Mouse (Mus musculus): Measurements from ENCODE around the gene Brk1. TPM values are rescaled to one million over a fixed set of nuclear protein-coding genes. Genes with fewer than 3 reads are reported as not detected.
A peak's percentile ranks its signal among the peaks of the same experiment; 100 is the strongest.

Brk1 gene
- polyA plus RNA-seq, 1 experiment from 2014 or later: 245 TPM

DNA sequence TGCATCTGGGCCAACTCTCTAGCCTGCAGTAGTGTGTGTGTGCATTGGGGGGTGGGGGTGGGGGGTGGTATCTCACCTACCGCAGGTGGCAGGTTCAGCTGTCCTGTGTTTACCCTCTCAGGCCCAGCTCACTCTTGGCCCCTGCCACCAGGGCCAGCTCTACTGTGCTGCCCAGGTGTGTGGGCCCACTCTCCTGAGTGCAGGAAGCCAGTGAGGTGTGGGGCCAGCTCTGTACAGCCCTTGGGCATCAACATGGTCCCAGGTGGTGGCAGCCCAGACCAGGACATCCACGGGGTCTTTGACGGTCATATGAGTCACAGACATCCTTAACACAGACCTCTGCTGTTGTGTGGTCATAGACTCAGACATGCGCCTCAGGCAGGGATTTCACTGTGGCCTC lies 28.3 kb downstream of the Brk1 start:
- ATAC-seq (ENCODE audit: insufficient number of reproducible peaks, insufficient read depth, low FRiP score, low read depth): 0 out of 2 replicates have a peak, but pooled peaks have one; percentile 21
- H3K4me1 ChIP-seq (ENCODE audit: control insufficient read depth, insufficient read depth, low read length): no peaks in the 10 kb centered on the region
- no peak overlapping the region for H3K9ac ChIP-seq (replicated peaks; ENCODE audit: low read depth, low read length)
- H3K9me3 ChIP-seq (ENCODE audit: control insufficient read depth, low read depth, low read length): no peaks in the 10 kb centered on the region
- H3K36me3 ChIP-seq (ENCODE audit: control insufficient read depth, insufficient read depth, low read length): peaks cover 43% of the 10 kb centered on the region
- no peak overlapping the region for H3K4me2 ChIP-seq (replicated peaks; ENCODE audit: low read depth, low read length)
- no peaks in the 10 kb centered on the region for H3K27me3 ChIP-seq (ENCODE audit: control insufficient read depth, insufficient read depth, low read length)
- no peak overlapping the region for H3K27ac ChIP-seq (ENCODE audit: low read length)
- 86% methylated on average over 4 of the region's 4 CpGs for WGBS
- no peak overlapping the region for H3K4me3 ChIP-seq (ENCODE audit: low read depth, low read length)

DNA sequence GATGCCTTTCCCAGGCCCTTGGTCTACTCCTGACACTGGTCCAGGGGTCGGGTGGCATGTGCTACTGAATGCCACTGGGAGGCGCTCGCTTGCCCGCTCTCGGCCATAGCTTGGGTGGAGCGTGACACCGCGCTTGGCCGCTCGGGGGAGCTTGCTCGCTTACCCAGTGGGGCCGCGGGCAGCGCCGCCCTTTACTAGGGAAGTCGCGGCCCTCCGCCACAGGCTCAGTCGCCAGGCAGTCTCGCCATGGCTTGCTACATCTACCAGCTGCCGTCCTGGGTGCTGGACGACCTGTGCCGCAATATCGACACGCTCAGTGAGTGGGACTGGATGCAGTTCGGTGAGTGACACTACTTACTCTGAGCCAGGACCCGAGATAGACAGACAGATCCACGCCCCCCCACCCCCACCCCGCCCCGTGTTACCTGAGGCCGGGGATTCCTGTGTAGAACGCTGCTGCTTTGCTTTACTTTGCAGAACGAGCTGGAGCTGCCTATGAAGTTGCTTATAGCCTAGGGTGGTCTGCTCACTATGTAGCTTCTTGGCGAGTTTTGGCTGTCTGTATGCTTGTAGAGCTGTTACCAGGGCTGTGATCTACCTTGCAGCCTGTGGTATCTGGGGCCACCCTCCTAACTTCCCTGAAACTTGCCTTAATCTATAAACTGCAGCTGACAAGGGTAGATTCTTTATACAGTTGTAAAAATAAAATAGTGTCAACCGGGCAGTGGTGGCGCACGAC lies 33.9 kb downstream of the Brk1 start, which contains the start of gene Irak2:
Gene Irak2 (plus strand): TSS at position 166 of the 739 bp plus-strand sequence.
- Histone ChIP-seq H3K4me3 (ENCODE audit: low read depth, low read length) (peak within 1 kb of the TSS; percentile 44), H3K4me1 (ENCODE audit: control insufficient read depth, insufficient read depth, low read length) (0 out of 2 replicates have a peak, but pooled peaks cover 3% of the 10 kb centered on the region), H3K9me3 (ENCODE audit: control insufficient read depth, low read depth, low read length) (no peaks in the 10 kb centered on the region), H3K27ac (ENCODE audit: low read length) (no peak within 1 kb of the TSS; the same call in 1 of the 2 replicates), H3K36me3 (ENCODE audit: control insufficient read depth, insufficient read depth, low read length) (no peaks in the 10 kb centered on the region), H3K27me3 (ENCODE audit: control insufficient read depth, insufficient read depth, low read length) (no peaks in the 10 kb centered on the region), H3K9ac (replicated peaks; ENCODE audit: low read depth, low read length) (peak within 1 kb of the TSS; percentile 40), H3K4me2 (replicated peaks; ENCODE audit: low read depth, low read length) (peak within 1 kb of the TSS; percentile 63)
- 9% methylated on average over 37 of the region's 37 CpGs for WGBS
- ATAC-seq (ENCODE audit: insufficient number of reproducible peaks, insufficient read depth, low FRiP score, low read depth): peak; percentile 91

DNA sequence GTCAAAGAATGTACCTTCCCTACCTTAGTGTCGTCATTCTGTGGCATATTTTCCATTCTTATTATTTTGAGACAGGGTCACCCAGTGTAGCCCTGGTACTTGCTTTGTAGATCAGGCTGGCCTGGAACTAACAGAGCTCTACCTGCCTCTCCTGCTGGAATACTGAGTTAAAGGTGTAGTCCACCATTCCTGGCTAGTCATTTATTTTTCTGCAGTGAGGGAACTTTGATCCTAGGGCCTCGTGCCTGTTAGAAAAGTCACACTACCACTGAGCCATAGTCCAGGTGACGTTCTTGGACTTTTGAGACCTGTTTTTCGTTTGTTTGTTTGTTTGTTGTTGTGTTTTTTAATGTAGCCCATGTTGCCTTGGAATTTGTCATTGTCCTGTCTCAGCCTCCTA lies 34.6 kb downstream of the Brk1 start:
- Histone ChIP-seq H3K9ac (replicated peaks; ENCODE audit: low read depth, low read length) (no peak overlapping the region), H3K9me3 (ENCODE audit: control insufficient read depth, low read depth, low read length) (no peaks in the 10 kb centered on the region), H3K4me2 (replicated peaks; ENCODE audit: low read depth, low read length) (no peak overlapping the region), H3K4me1 (ENCODE audit: control insufficient read depth, insufficient read depth, low read length) (0 out of 2 replicates have a peak, but pooled peaks cover 3% of the 10 kb centered on the region), H3K36me3 (ENCODE audit: control insufficient read depth, insufficient read depth, low read length) (no peaks in the 10 kb centered on the region), H3K27ac (ENCODE audit: low read length) (no peak overlapping the region), H3K27me3 (ENCODE audit: control insufficient read depth, insufficient read depth, low read length) (no peaks in the 10 kb centered on the region), H3K4me3 (ENCODE audit: low read depth, low read length) (no peak overlapping the region)
- 83% methylated on average over 4 of the region's 4 CpGs for WGBS
- no peak for ATAC-seq (ENCODE audit: insufficient number of reproducible peaks, insufficient read depth, low FRiP score, low read depth)

DNA sequence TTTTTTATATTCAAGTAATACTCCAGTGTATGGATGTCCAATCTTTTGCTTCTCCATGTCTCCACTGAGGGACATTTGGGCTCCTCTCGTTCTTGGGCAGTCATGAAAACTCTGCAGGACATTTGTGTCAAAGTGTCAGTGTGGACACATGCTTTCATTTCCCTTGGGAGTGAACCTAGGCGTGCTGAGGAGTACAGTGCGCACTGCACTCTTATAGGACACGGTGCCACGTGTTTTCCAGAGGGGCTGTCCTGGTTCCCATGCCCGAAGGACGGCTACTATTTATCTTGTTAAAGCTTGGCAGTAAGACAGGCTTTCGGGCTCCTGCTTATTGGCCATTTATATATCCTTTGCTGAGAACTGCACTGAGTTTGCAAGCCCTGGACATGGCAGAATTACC lies 38.0 kb downstream of the Brk1 start:
- H3K4me1 ChIP-seq (ENCODE audit: control insufficient read depth, insufficient read depth, low read length): 0 out of 2 replicates have a peak, but pooled peaks cover 3% of the 10 kb centered on the region
- H3K4me3 ChIP-seq (ENCODE audit: low read depth, low read length): no peak overlapping the region
- H3K9ac ChIP-seq (replicated peaks; ENCODE audit: low read depth, low read length): no peak overlapping the region
- no peaks in the 10 kb centered on the region for H3K36me3 ChIP-seq (ENCODE audit: control insufficient read depth, insufficient read depth, low read length)
- no peak overlapping the region for H3K4me2 ChIP-seq (replicated peaks; ENCODE audit: low read depth, low read length)
- no peaks in the 10 kb centered on the region for H3K9me3 ChIP-seq (ENCODE audit: control insufficient read depth, low read depth, low read length)
- ATAC-seq (ENCODE audit: insufficient number of reproducible peaks, insufficient read depth, low FRiP score, low read depth): no peak
- no peak overlapping the region for H3K27ac ChIP-seq (ENCODE audit: low read length)
- 80% methylated on average over 8 of the region's 8 CpGs for WGBS
- H3K27me3 ChIP-seq (ENCODE audit: control insufficient read depth, insufficient read depth, low read length): no peaks in the 10 kb centered on the region

DNA sequence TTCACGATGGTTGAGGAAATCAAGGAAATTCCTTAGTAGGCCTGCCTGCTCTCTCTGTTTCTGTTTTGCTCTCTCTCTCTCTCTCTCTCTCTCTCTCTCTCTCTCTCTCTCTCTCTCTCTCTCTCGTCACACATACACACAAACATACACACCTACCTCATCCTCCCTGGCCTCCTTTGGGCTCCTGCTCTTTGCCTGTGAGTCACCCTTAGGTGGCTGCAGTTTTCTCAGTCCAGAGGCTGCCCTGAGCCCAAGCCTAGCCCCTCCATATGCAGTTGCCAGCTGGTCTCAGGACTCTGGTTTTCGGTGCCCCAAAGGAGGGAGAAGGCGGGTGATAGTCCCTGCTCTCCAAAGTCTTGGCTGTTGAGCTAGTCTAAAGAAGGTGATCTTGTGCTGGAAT lies 38.4 kb downstream of the Brk1 start:
- Histone ChIP-seq H3K4me2 (replicated peaks; ENCODE audit: low read depth, low read length) (no peak overlapping the region), H3K9ac (replicated peaks; ENCODE audit: low read depth, low read length) (no peak overlapping the region), H3K36me3 (ENCODE audit: control insufficient read depth, insufficient read depth, low read length) (no peaks in the 10 kb centered on the region), H3K9me3 (ENCODE audit: control insufficient read depth, low read depth, low read length) (no peaks in the 10 kb centered on the region), H3K27ac (ENCODE audit: low read length) (no peak overlapping the region), H3K4me1 (ENCODE audit: control insufficient read depth, insufficient read depth, low read length) (0 out of 2 replicates have a peak, but pooled peaks cover 3% of the 10 kb centered on the region), H3K4me3 (ENCODE audit: low read depth, low read length) (no peak overlapping the region), H3K27me3 (ENCODE audit: control insufficient read depth, insufficient read depth, low read length) (no peaks in the 10 kb centered on the region)
- no peak for ATAC-seq (ENCODE audit: insufficient number of reproducible peaks, insufficient read depth, low FRiP score, low read depth)
- 74% methylated on average over 4 of the region's 4 CpGs for WGBS

DNA sequence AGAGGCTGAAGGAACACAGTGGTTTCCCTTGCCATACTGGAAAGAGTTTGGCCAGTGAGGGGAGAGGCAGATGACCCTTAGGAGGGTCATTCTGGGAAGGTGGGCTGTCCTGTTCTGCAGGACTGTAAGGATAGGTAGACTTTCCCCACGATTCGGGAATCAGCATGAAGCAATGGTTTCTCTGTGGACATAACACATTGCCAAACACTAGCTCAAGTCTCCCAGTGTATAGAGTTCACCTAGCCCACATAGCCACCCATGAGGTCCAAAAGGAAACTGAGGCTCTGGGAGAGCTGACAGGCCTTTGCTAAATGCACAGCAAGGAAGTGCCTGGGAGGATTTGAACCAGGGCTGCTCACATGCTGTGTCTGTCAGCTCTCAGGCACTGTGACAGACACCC lies 39.4 kb downstream of the Brk1 start:
- no peak overlapping the region for H3K9ac ChIP-seq (replicated peaks; ENCODE audit: low read depth, low read length)
- no peak overlapping the region for H3K4me3 ChIP-seq (ENCODE audit: low read depth, low read length)
- no peak overlapping the region for H3K4me2 ChIP-seq (replicated peaks; ENCODE audit: low read depth, low read length)
- no peaks in the 10 kb centered on the region for H3K27me3 ChIP-seq (ENCODE audit: control insufficient read depth, insufficient read depth, low read length)
- peak overlapping the region; percentile 15; the same call in 1 of the 2 replicates for H3K27ac ChIP-seq (ENCODE audit: low read length)
- 92% methylated on average over 2 of the region's 2 CpGs for WGBS
- H3K36me3 ChIP-seq (ENCODE audit: control insufficient read depth, insufficient read depth, low read length): no peaks in the 10 kb centered on the region
- H3K9me3 ChIP-seq (ENCODE audit: control insufficient read depth, low read depth, low read length): no peaks in the 10 kb centered on the region
- no peak for ATAC-seq (ENCODE audit: insufficient number of reproducible peaks, insufficient read depth, low FRiP score, low read depth)
- no peaks in the 10 kb centered on the region for H3K4me1 ChIP-seq (ENCODE audit: control insufficient read depth, insufficient read depth, low read length)

DNA sequence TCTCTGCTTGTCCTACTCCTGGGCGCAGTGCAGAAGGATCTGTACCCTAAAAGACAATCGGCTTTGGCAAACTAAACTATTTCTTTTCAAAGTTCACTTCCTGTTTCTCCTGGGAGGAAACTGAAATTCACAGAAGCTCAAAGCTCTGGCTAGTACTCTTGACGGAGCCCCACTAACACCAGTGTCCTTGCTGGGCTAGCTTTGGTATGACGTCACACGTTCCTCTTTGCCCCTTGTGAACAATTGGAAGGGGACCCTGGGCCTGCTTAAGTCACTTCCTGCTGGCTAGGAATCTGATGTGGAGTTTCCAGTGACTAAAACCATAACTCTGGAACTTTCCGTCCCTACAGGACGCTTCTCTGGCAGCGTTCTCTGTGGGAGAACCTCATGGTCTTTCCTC lies 40.2 kb downstream of the Brk1 start:
- Histone ChIP-seq H3K4me2 (replicated peaks; ENCODE audit: low read depth, low read length) (no peak overlapping the region), H3K4me3 (ENCODE audit: low read depth, low read length) (no peak overlapping the region), H3K4me1 (ENCODE audit: control insufficient read depth, insufficient read depth, low read length) (no peaks in the 10 kb centered on the region), H3K27ac (ENCODE audit: low read length) (no peak overlapping the region; the same call in 1 of the 2 replicates), H3K27me3 (ENCODE audit: control insufficient read depth, insufficient read depth, low read length) (no peaks in the 10 kb centered on the region), H3K36me3 (ENCODE audit: control insufficient read depth, insufficient read depth, low read length) (no peaks in the 10 kb centered on the region), H3K9me3 (ENCODE audit: control insufficient read depth, low read depth, low read length) (no peaks in the 10 kb centered on the region), H3K9ac (replicated peaks; ENCODE audit: low read depth, low read length) (no peak overlapping the region)
- no peak for ATAC-seq (ENCODE audit: insufficient number of reproducible peaks, insufficient read depth, low FRiP score, low read depth)
- 74% methylated on average over 8 of the region's 8 CpGs for WGBS

DNA sequence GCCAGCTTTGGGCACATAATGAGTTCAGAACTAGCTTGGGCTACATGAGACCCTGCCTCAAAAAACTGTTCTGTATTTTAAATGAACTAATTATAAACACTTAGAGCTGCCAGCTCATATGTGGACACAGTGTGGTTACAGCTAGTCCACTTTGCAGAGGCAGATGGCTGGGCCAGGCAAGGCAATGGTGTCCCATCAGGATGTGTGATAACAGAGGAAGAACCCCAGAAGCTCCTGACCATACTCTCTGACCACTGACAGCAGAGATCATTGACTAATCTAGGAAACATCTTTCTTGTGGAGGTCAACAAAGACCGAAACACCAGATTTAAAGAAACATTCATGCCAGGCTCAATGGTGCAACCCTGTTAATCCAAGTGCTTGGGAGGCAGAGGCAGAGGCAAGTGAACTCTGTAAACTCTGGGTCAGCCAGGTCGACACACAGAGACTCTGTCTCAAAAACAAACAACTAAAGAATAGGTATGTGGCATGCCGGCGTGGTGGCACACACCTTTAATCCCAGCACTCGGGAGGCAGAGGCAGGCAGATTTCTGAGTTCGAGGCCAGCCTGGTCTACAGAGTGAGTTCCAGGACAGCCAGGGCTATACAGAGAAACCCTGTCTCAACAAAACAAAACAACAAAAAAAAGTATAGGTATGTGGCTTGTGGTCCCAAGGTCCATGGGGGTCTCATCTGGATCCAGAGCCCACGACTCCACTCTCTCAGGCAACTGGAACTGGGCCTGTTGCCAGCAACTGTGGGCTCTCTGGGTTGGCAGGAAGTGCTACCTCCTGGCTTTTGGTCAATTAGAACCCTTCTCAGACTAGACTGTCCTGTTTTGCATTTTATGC lies 45.0 kb downstream of the Brk1 start:
- Histone ChIP-seq H3K4me1 (ENCODE audit: control insufficient read depth, insufficient read depth, low read length) (no peaks in the 10 kb centered on the region), H3K27me3 (ENCODE audit: control insufficient read depth, insufficient read depth, low read length) (no peaks in the 10 kb centered on the region), H3K4me2 (replicated peaks; ENCODE audit: low read depth, low read length) (no peak overlapping the region), H3K9ac (replicated peaks; ENCODE audit: low read depth, low read length) (no peak overlapping the region), H3K4me3 (ENCODE audit: low read depth, low read length) (no peak overlapping the region), H3K36me3 (ENCODE audit: control insufficient read depth, insufficient read depth, low read length) (no peaks in the 10 kb centered on the region), H3K27ac (ENCODE audit: low read length) (0 out of 2 replicates have a peak overlapping the region, but pooled peaks have one; percentile 10), H3K9me3 (ENCODE audit: control insufficient read depth, low read depth, low read length) (no peaks in the 10 kb centered on the region)
- ATAC-seq (ENCODE audit: insufficient number of reproducible peaks, insufficient read depth, low FRiP score, low read depth): no peak
- WGBS: 85% methylated on average over 7 of the region's 7 CpGs

Data from stomach, embryonic 14.5 days (tissue).